Mouse (Mus musculus) T-cell, adult 2 months (primary cell): ENCODE results near the gene Atg5.

Experiments
- DNase-seq: peaks from one replicate; pipeline ENCODE4 v3.0.0; 2022; ENCODE audit warnings: low spot score

Atg5 gene

GRCm38 (mm10) chr10:44390286-44390685 lies 122.1 kb downstream of the Atg5 start:
- no peak for DNase-seq

- no peak for DNase-seq
Measured at GRCm38 (mm10) chr10:44391509-44392290, 123.5 kb downstream of the Atg5 start.

GRCm38 (mm10) chr10:44392855-44393254 lies 124.7 kb downstream of the Atg5 start:
- DNase-seq: no peak

- no peak for DNase-seq
Measured at GRCm38 (mm10) chr10:44400119-44400518, 132.0 kb downstream of the Atg5 start.

GRCm38 (mm10) chr10:44400602-44401001 lies 132.4 kb downstream of the Atg5 start:
- no peak for DNase-seq

- no peak for DNase-seq
Measured at GRCm38 (mm10) chr10:44401600-44401999, 133.4 kb downstream of the Atg5 start.

GRCm38 (mm10) chr10:44403415-44403814 lies 135.3 kb downstream of the Atg5 start:
- no peak for DNase-seq

- no peak for DNase-seq
Measured at GRCm38 (mm10) chr10:44409054-44409453, 140.9 kb downstream of the Atg5 start.

- DNase-seq: no peak
Measured at GRCm38 (mm10) chr10:44409958-44410357, 141.8 kb downstream of the Atg5 start.
